Mouse (Mus musculus): ENCODE measurements around the gene Prss30.

DNA sequence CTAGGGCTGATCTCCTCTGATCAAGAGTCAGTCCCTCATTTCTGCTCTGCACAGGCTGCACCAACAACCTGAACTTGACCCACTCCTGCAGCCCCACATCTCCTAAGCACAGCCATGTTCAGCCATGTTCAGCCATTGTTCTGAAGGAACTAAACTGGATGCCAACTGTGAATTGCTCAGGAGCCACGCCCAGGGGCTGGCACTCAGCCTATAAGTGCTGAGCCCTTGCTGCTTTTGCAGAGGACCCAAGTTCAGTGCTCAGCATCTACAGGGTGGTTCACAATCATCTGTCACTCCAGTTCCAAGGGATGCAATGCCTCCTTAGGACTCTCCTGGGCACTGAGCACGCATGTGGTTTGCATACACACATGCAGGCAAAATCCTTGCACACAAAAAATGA lies 32.6 kb upstream of the Prss30 start:
- TF ChIP-seq CTCF (IDR thresholded peaks at IDR 0.05; ENCODE audit: borderline replicate concordance, extremely low read depth, insufficient read depth, insufficient read length) (no peak), POLR2A (IDR thresholded peaks at IDR 0.05; ENCODE audit: borderline replicate concordance, extremely low read depth, insufficient read depth, insufficient read length, poor library complexity, severe bottlenecking) (no peak)

Measured in brain, embryonic 14.5 days (tissue).